Comparison of ENCODE assay signal across 8 mouse cellular contexts in the genomic region with DNA sequence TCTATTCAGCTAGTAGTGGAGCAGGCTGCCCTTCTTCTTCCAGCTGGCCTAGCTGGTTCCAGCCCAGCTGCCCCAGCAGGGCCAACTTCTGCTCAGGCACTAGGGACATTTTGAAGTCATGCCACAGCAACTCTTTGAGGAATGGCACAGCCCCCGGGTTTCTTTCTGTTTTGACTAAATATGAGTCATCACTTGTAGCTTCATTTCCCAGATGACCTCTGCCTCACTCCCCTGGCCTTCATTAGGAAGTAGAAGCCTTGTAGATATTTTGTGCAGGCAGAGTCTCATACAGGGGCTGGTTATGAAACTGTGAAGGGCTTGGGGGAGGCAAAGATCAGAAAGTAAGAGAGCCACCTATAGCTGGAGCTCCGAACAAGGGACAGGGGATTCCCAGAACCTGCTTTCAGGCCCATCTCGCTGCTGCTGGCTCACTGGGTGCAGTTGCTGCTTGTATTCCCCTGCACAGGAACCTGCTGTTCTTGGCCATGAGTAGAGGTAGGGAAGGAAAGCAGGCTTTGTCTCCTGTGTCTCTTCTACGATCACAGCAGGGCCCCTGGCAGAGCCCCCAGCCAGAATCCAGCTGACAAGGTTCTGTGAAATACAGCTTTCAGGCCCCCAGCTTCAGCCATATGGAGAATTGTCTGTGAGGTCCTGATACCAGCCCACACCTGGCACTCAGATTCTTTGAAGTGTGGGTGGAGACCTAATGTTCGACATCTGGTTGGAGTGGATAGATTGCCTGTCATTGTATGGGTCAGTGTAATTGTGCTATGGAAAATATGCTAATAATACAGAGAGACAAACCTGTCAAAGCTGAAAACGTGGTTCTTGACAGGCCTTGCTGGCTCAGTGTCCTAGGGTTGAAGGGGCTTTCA. TPM values are rescaled to one million over a fixed set of nuclear protein-coding genes. Genes with fewer than 3 reads are reported as not detected.
DNase-seq lines count a peak whose midpoint lies in the region; ATAC-seq and TF ChIP-seq lines count a peak whose summit lies in the region.

No protein-coding gene starts in this region.

- no peak overlapping the region for H3K4me2 ChIP-seq in heart, embryonic 12.5 days
- no peak overlapping the region for H3K4me2 ChIP-seq in kidney, postnatal 0 days (ENCODE audit: low read length)

- TF ChIP-seq CTCF in kidney, postnatal 0 days (IDR thresholded peaks at IDR 0.05; ENCODE audit: low read depth): no peak

- peaks cover 51% of the 10 kb centered on the region for H3K4me1 ChIP-seq in heart, embryonic 12.5 days (replicated peaks)
- peaks cover 23% of the 10 kb centered on the region for H3K4me1 ChIP-seq in kidney, postnatal 0 days (replicated peaks; ENCODE audit: insufficient read depth, low read length)

- peak; percentile 32 to 56 for DNase-seq in urinary bladder, postnatal 36 days (ENCODE audit: low spot score in 2 of 2)
- no peak for DNase-seq in urinary bladder, postnatal 10 days (ENCODE audit: low spot score)
- peak; percentile 55 for DNase-seq in cerebellum, adult 9-11 months
- DNase-seq in kidney, postnatal 0 days (ENCODE audit: low spot score): peak; percentile 40
- no peak for DNase-seq in left cerebral cortex, postnatal 25 days (ENCODE audit: low spot score in 2 of 2)
- no peak for DNase-seq in spleen, postnatal 14 days (ENCODE audit: low spot score in 2 of 2)

- no peak overlapping the region for H3K4me3 ChIP-seq in heart, embryonic 12.5 days
- H3K4me3 ChIP-seq in kidney, postnatal 0 days (replicated peaks; ENCODE audit: low read depth, low read length): no peak overlapping the region

- H3K27ac ChIP-seq in heart, embryonic 12.5 days (ENCODE audit: poor library complexity, severe bottlenecking): peak overlapping the region; percentile 55; the same call in 1 of the 2 replicates
- H3K27ac ChIP-seq in kidney, postnatal 0 days: peak overlapping the region; percentile 71

- WGBS in heart, embryonic 12.5 days: 58% methylated on average over 6 of the region's 6 CpGs
- WGBS in kidney, postnatal 0 days: 49% methylated on average over 6 of the region's 6 CpGs

- no peaks in the 10 kb centered on the region for H3K36me3 ChIP-seq in heart, embryonic 12.5 days
- no peaks in the 10 kb centered on the region for H3K36me3 ChIP-seq in kidney, postnatal 0 days (ENCODE audit: insufficient read depth, low read length)

- peak overlapping the region; percentile 34 for H3K9ac ChIP-seq in heart, embryonic 12.5 days
- H3K9ac ChIP-seq in kidney, postnatal 0 days (ENCODE audit: low read depth, low read length): no peak overlapping the region

- intact Hi-C loops in left cerebral cortex, postnatal 25 days (cut with DNase I): no loop called here

- H3K27me3 ChIP-seq in heart, embryonic 12.5 days (replicated peaks): no peaks in the 10 kb centered on the region
- no peaks in the 10 kb centered on the region for H3K27me3 ChIP-seq in kidney, postnatal 0 days (ENCODE audit: insufficient read depth, low read length)

- no peaks in the 10 kb centered on the region for H3K9me3 ChIP-seq in heart, embryonic 12.5 days (replicated peaks)
- no peaks in the 10 kb centered on the region for H3K9me3 ChIP-seq in kidney, postnatal 0 days (replicated peaks; ENCODE audit: low read length)

- ATAC-seq in heart, embryonic 12.5 days (ENCODE audit: insufficient number of reproducible peaks, low FRiP score): peak; percentile 31; the same call in 1 of the 2 replicates
- peak; percentile 36; the same call in 1 of the 2 replicates for ATAC-seq in kidney, postnatal 0 days (replicated peaks; ENCODE audit: low FRiP score, low read depth)
- peak; percentile 45 for ATAC-seq in megakaryocyte progenitor cell, adult 5-6 weeks (replicated peaks; ENCODE audit: poor library complexity)

RNA-seq across cellular contexts. Expression of a gene that starts 30.4 kb away (rescaled TPM):
- polyA plus RNA-seq in heart, embryonic 12.5 days (2016; fragmentation: Nextera tagmentation; extraction: Ambion mirVana): 35.6 and 36.4 TPM in 2 replicates
- 41.8 and 43.0 TPM in 2 replicates for polyA plus RNA-seq in kidney, postnatal 0 days (2015; fragmentation: Nextera tagmentation; extraction: Ambion mirVana)
- 5.4 and 9.8 TPM in 2 replicates for total RNA-seq in megakaryocyte progenitor cell, adult 5-6 weeks (2015)
- total RNA-seq in megakaryocyte progenitor cell, adult 5-6 weeks (2017): 14.5 and 15.8 TPM in 2 replicates
- total RNA-seq in left cerebral cortex, postnatal 25 days (2021): 10 to 100 TPM; 34.1 to 39.3 TPM

Comparison
In these comparisons a context has a peak if more than half of its experiments do, and no peak if none do; other contexts are left out.
1. DNase-seq: peak in urinary bladder, postnatal 36 days (2 of 2), cerebellum, adult 9-11 months (single experiment) and kidney, postnatal 0 days (single experiment); none in urinary bladder, postnatal 10 days (single experiment), left cerebral cortex, postnatal 25 days (0 of 2) and spleen, postnatal 14 days (0 of 2).
2. Peak in every context shown above with its lines, with median percentiles within 50 percentile points of each other: ATAC-seq.